Mouse (Mus musculus) limb, embryonic 14.5 days (tissue): ENCODE data around the gene Lrpap1. TPM values are rescaled to one million over a fixed set of nuclear protein-coding genes. Genes with fewer than 3 reads are reported as not detected.
A peak's percentile ranks its signal among the peaks of the same experiment; 100 is the strongest.

Experiments used
- ATAC-seq: fragments of 200-750 bp; cut with Nextera tagmentation; 2 replicates; pipeline ENCODE4 v1.8.0; 2017; ENCODE audit warnings: low read depth, moderate number of reproducible peaks, moderate TSS enrichment; ENCODE audit not compliant: low FRiP score
- DNase-seq: peaks from one replicate; pipeline ENCODE4 v3.0.0-alpha.2; 2015; ENCODE audit warnings: low spot score
- H3K27ac ChIP-seq: fragments of 300-500 bp; sonication (generic); replicated peaks from 2 replicates; pipeline ENCODE4 v1.5.1; 2014; ENCODE audit warnings: low read depth, mild to moderate bottlenecking, low read length, moderate library complexity, mixed read lengths
- H3K27me3 ChIP-seq: fragments of 300-500 bp; sonication (generic); 2 replicates; pipeline ENCODE4 v1.6.1; 2014; ENCODE audit warnings: low read length, mixed read lengths; ENCODE audit not compliant: control insufficient read depth, insufficient read depth
- H3K36me3 ChIP-seq: fragments of 300-500 bp; sonication (generic); 2 replicates; pipeline ENCODE4 v1.6.1; 2014; ENCODE audit warnings: mild to moderate bottlenecking, low read length, moderate library complexity, mixed read lengths; ENCODE audit not compliant: control insufficient read depth, insufficient read depth
- H3K4me1 ChIP-seq: fragments of 300-500 bp; sonication (generic); 2 replicates; pipeline ENCODE4 v1.6.1; 2014; ENCODE audit warnings: antibody characterized with exemption, low read length, mixed read lengths; ENCODE audit not compliant: control insufficient read depth, insufficient read depth
- H3K4me2 ChIP-seq: fragments of 300-500 bp; sonication (generic); replicated peaks from 2 replicates; pipeline ENCODE4 v1.6.1; 2014; ENCODE audit warnings: low read depth, mild to moderate bottlenecking, low read length, moderate library complexity; ENCODE audit not compliant: severe bottlenecking
- H3K4me3 ChIP-seq: fragments of 300-500 bp; sonication (generic); replicated peaks from 2 replicates; pipeline ENCODE4 v1.5.1; 2014; ENCODE audit warnings: low read length
- H3K9ac ChIP-seq: fragments of 300-500 bp; sonication (generic); 2 replicates; pipeline ENCODE4 v1.6.1; 2014; ENCODE audit warnings: mild to moderate bottlenecking, low read depth, low read length, moderate library complexity; ENCODE audit not compliant: severe bottlenecking
- H3K9me3 ChIP-seq: fragments of 300-500 bp; sonication (generic); 2 replicates; pipeline ENCODE4 v1.6.1; 2016; ENCODE audit warnings: low read length; ENCODE audit not compliant: control insufficient read depth
- POLR2A ChIP-seq: fragments of 200-500 bp; IDR thresholded peaks from 2 replicates; pipeline ENCODE4 v1.8.0; 2012; ENCODE audit warnings: inconsistent platforms, mild to moderate bottlenecking, moderate library complexity, borderline replicate concordance; ENCODE audit not compliant: insufficient read depth, insufficient read length; ENCODE audit errors: extremely low read depth
- WGBS: fragments of 180-500 bp; shearing (Covaris S2); extraction: QIAGEN DNeasy Blood & Tissue Kit; methylation state at CpG from one replicate; pipeline ENCODE4 v1.1.7; 2014; 5-methylcytosine and 5-hydroxymethylcytosine counted together
- polyA plus RNA-seq, 2 experiments: library from polyadenylated mRNA; depleted of rRNA in 1 of 2; stranded (reverse) in 1 of 2; unstranded in 1 of 2; fragments of >200 nt; fragmentation: Nextera tagmentation in 1 of 2; extraction: Ambion mirVana in 1 of 2; gene quantifications; 2 replicates each; pipeline versions ENCODE4 v1.2.1 to v1.2.3; 2012 to 2014

Lrpap1 gene
- polyA plus RNA-seq, 2 experiments, result 59.5 to 137 TPM

DNA sequence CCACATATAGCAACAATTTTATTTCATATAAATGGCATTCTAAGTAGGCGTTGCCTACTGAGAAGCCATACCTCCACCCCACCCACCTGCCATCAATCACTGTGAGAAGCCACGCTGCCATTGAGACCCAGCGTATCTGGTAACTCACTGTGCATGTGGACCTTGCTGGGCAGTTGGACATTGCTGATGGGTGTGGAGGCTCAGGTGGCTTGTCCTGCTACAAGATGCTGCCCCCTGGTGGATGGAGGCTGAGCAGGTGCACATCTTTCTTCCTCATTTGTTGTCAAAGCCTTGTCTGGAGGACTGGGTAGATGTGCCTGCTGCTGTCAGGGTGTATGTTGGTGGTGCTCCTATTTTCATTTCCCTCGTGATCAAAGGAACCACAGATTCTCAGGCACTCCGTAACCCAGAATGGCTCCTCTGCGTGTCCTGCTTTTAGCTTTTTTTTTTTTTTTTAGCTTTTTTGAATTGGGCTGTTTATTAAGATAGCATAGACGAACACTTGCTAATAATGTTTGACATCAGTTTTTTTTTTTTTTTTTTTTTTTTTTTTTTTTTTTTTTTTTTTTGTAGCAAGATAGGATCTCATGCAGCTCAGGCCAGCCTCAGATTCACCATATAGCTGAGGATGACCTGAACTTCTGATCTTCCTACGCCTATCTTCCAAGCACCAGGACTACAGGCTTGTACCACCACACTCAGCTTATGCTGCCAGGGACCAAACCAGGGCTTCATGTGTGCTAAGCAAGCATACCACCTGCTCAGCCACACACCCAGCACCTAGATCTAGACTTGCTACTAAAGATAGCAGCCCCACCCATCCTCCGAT is 16.6 kb downstream of the Lrpap1 start:
- TF ChIP-seq POLR2A, result no peak
- no peaks in the 10 kb centered on the region for H3K4me1 ChIP-seq
- 67% methylated on average over 9 of the region's 9 CpGs for WGBS
- H3K36me3 ChIP-seq, result peaks cover 27% of the 10 kb centered on the region
- ATAC-seq (peak; percentile 35; the same call in 1 of the 2 replicates), DNase-seq (peak; percentile 13)
- H3K27me3 ChIP-seq, result no peaks in the 10 kb centered on the region
- no peak overlapping the region for H3K4me3 ChIP-seq
- H3K9me3 ChIP-seq, result no peaks in the 10 kb centered on the region
- H3K27ac ChIP-seq, result no peak overlapping the region
- H3K9ac ChIP-seq, result no peak overlapping the region
- H3K4me2 ChIP-seq, result no peak overlapping the region

DNA sequence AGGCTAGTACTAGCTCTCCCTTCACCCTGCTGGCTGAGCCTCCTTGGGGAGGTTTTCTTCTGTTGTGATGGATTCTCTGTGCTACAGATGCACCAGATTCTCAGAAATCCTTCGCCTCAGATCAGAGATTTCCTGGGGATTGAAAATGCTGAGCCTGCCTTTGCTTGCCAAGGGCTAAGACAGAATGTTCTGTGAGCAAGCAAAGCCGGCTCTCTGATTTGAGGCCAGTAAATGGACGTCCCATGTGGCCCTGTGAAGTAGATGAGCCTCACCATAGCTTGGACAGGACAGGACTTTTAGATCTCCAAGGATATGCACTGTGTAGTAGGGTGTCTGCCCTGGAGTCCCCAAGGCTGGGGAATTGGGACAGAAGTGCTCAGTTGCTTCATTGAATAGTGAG is 20.7 kb downstream of the Lrpap1 start:
- no peak overlapping the region for H3K4me2 ChIP-seq
- H3K9me3 ChIP-seq, result no peaks in the 10 kb centered on the region
- 69% methylated on average over 3 of the region's 3 CpGs for WGBS
- no peak overlapping the region for H3K4me3 ChIP-seq
- no peaks in the 10 kb centered on the region for H3K27me3 ChIP-seq
- H3K36me3 ChIP-seq, result no peaks in the 10 kb centered on the region
- ATAC-seq (no peak), DNase-seq (no peak)
- no peak overlapping the region for H3K9ac ChIP-seq
- no peak overlapping the region for H3K27ac ChIP-seq
- TF ChIP-seq POLR2A, result no peak
- H3K4me1 ChIP-seq, result no peaks in the 10 kb centered on the region

DNA sequence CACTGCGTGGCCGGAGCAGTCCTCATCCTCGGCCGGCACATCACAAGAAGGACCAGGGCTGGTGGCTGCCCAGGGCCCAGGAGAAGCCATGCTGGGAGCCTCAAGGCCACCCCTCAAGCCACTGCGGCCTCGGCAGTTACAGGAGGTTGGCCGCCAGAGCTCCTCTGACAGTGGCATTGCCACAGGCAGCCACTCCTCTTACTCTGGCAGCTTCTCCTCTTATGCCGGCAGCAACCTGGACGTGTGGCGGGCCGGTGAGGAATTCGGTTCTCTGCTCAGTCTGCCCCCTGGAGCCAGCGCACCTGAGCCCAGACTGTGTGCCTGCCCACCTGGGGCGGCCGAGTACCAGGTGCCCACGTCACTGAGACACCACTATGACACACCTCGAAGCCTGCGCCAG is 26.5 kb downstream of the Lrpap1 start:
- Histone ChIP-seq H3K4me3 (no peak overlapping the region), H3K36me3 (no peaks in the 10 kb centered on the region), H3K9ac (no peak overlapping the region), H3K9me3 (no peaks in the 10 kb centered on the region), H3K4me2 (no peak overlapping the region), H3K4me1 (no peaks in the 10 kb centered on the region), H3K27ac (no peak overlapping the region), H3K27me3 (0 out of 2 replicates have a peak, but pooled peaks cover 8% of the 10 kb centered on the region)
- DNase-seq (no peak), ATAC-seq (no peak)
- WGBS, result 42% methylated on average over 18 of the region's 18 CpGs
- TF ChIP-seq POLR2A, result no peak

DNA sequence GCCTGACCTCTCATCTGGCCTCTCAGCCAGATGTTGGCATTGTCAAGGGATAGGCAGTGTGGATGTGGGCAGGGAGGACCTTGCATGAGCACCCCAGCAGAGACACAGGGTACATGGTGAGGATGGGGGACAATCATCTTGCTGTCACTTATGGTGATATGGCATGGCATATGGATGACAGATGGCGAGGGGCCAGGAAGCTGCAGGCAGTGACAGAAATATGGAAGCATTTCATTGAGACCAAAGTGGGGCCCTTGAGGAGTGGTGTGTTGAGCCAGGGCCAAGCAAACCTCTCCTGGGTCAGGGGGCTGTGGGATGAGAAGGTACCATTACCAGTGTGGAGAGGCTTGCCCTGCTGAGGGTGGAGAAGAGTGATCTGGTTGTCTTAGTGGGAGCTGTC is 29.2 kb downstream of the Lrpap1 start:
- Histone ChIP-seq H3K4me3 (no peak overlapping the region), H3K27ac (no peak overlapping the region), H3K27me3 (0 out of 2 replicates have a peak, but pooled peaks cover 8% of the 10 kb centered on the region), H3K9ac (no peak overlapping the region), H3K36me3 (no peaks in the 10 kb centered on the region), H3K4me2 (no peak overlapping the region), H3K4me1 (no peaks in the 10 kb centered on the region), H3K9me3 (no peaks in the 10 kb centered on the region)
- WGBS, result 80% methylated on average over 1 of the region's 1 CpGs
- no peak for ATAC-seq
- TF ChIP-seq POLR2A, result no peak
- DNase-seq, result no peak

DNA sequence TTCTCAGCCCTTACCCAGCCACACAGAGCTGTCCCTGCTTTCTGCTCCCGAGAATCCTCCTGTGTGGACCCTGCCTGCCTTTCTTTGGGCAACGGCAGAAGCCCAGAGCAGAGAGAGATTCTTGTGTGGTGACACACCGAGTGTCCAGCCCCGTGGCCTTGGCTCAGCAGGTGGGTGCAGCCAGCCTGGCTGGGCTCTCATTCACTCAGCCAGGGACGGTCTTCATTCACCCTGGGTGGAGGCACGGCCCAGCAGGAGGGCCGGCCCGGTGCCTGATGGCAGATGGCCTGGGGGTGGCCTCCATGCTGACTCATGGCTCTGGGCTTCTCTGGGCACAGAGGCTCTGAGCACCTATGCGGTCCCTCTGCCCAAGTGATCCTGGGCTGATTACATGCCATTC is 31.6 kb downstream of the Lrpap1 start:
- Histone ChIP-seq H3K9ac (no peak overlapping the region), H3K27ac (no peak overlapping the region), H3K36me3 (no peaks in the 10 kb centered on the region), H3K4me2 (no peak overlapping the region), H3K4me1 (no peaks in the 10 kb centered on the region), H3K9me3 (no peaks in the 10 kb centered on the region), H3K27me3 (0 out of 2 replicates have a peak, but pooled peaks cover under 1% of the 10 kb centered on the region), H3K4me3 (no peak overlapping the region)
- ATAC-seq, result no peak
- TF ChIP-seq POLR2A, result no peak
- 77% methylated on average over 9 of the region's 9 CpGs for WGBS
- DNase-seq, result no peak

DNA sequence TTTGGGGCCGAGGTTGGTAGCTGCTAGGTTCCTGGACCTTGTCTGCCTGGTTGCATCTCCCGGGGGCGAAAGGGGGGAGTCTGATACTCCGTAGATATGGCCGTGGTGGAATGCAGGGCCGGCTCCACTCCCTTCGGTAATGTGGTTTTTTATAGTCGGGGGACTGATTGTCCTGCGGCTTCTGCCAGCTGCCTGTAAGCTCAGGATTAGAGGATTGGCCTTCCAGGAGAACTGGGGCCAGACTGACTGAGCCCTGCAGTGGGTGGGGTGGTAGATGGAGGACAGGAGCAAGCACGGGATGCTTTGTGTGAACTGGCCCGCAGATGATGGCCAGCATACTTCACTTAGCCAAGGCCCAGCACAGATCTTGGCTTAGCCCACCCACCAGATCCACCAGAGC is 32.3 kb downstream of the Lrpap1 start:
- WGBS, result 66% methylated on average over 11 of the region's 11 CpGs
- Histone ChIP-seq H3K4me1 (no peaks in the 10 kb centered on the region), H3K27me3 (no peaks in the 10 kb centered on the region), H3K36me3 (no peaks in the 10 kb centered on the region), H3K9ac (no peak overlapping the region), H3K9me3 (no peaks in the 10 kb centered on the region), H3K4me2 (no peak overlapping the region), H3K27ac (no peak overlapping the region), H3K4me3 (no peak overlapping the region)
- no peak for TF ChIP-seq POLR2A
- ATAC-seq, result no peak
- DNase-seq, result no peak
